Mouse (Mus musculus): ENCODE results near the gene Gm9944. TPM values are rescaled to one million over a fixed set of nuclear protein-coding genes. Genes with fewer than 3 reads are reported as not detected.

Gm9944 gene
- polyA plus RNA-seq, 1 experiment from 2014 or later: not detected

Other genes with a start within 250 kb of the Gm9944 start
- not detected in 2 replicates for gene C87977, start 240.0 kb downstream of the Gm9944 start, polyA plus RNA-seq (2014; fragmentation: Nextera tagmentation; extraction: Ambion mirVana)
- gene Pramel5, start 172.8 kb downstream of the Gm9944 start, polyA plus RNA-seq (2014; fragmentation: Nextera tagmentation; extraction: Ambion mirVana): not detected in 2 replicates
- gene Gm13128, start 123.1 kb downstream of the Gm9944 start, polyA plus RNA-seq (2014; fragmentation: Nextera tagmentation; extraction: Ambion mirVana): not detected in 2 replicates
- not detected in 2 replicates for gene Gm13119, start 95.4 kb downstream of the Gm9944 start, polyA plus RNA-seq (2014; fragmentation: Nextera tagmentation; extraction: Ambion mirVana)
- gene Pramef20, start 75.4 kb downstream of the Gm9944 start, polyA plus RNA-seq (2014; fragmentation: Nextera tagmentation; extraction: Ambion mirVana): not detected in 2 replicates
- gene Pramef12, start 44.9 kb downstream of the Gm9944 start, polyA plus RNA-seq (2014; fragmentation: Nextera tagmentation; extraction: Ambion mirVana): not detected in 2 replicates
- gene 1700012P22Rik, start 14.5 kb downstream of the Gm9944 start, polyA plus RNA-seq (2014; fragmentation: Nextera tagmentation; extraction: Ambion mirVana): not detected in 2 replicates
- not detected in 2 replicates for gene Aadacl3, start 10.4 kb upstream of the Gm9944 start, polyA plus RNA-seq (2014; fragmentation: Nextera tagmentation; extraction: Ambion mirVana)
- gene 9430007A20Rik, start 66.5 kb upstream of the Gm9944 start, polyA plus RNA-seq (2014; fragmentation: Nextera tagmentation; extraction: Ambion mirVana): not detected in 2 replicates
- not detected in 2 replicates for gene Gm13124, start 111.8 kb upstream of the Gm9944 start, polyA plus RNA-seq (2014; fragmentation: Nextera tagmentation; extraction: Ambion mirVana)
- gene Aadacl4, start 160.4 kb upstream of the Gm9944 start, polyA plus RNA-seq (2014; fragmentation: Nextera tagmentation; extraction: Ambion mirVana): not detected in 2 replicates
- not detected in 2 replicates for gene Gm436, start 233.1 kb upstream of the Gm9944 start, polyA plus RNA-seq (2014; fragmentation: Nextera tagmentation; extraction: Ambion mirVana)

All from forebrain, embryonic 14.5 days (tissue).